Mouse (Mus musculus): ENCODE results near the gene Crb2.

DNA sequence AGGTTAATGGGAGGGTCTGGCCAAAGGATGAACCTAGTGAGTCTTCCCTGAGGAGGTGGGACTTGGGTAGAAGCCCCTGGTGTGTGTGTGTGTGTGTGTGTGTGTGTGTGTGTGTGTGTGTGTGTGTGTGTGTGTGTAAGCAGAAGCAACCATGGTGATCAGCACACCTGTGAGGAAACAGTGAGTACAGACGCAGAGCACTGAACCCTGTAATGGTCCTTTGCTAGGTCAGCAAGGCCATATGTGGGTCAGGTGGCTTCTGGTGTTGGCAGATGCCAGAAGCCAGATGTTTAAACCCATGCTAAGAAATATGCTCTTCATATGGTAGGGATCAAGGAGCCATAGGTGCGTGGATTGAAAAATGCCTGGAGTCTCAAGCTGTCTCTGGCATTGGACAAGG is 11.5 kb upstream of the Crb2 start:
- TF ChIP-seq MAFK (IDR thresholded peaks at IDR 0.05; ENCODE audit: insufficient read depth, low read depth, low read length) (no peak), HCFC1 (IDR thresholded peaks at IDR 0.05; ENCODE audit: borderline replicate concordance, insufficient read depth, low read length) (no peak), ZC3H11A (IDR thresholded peaks at IDR 0.05; ENCODE audit: borderline replicate concordance, low read depth, low read length) (no peak)
